Mouse (Mus musculus) CH12.LX (cell line): Measurements from ENCODE around the gene Hcfc2. TPM values are rescaled to one million over a fixed set of nuclear protein-coding genes. Genes with fewer than 3 reads are reported as not detected.

Experiments used
- DNase-seq: peaks from one replicate; pipeline ENCODE4 v3.0.0-alpha.2; 2013; ENCODE audit errors: extremely low read depth
- H3K27ac ChIP-seq: 2 replicates; pipeline ENCODE4 v1.5.1; 2012; ENCODE audit warnings: low read depth, mild to moderate bottlenecking, control low read depth, moderate library complexity; ENCODE audit not compliant: insufficient read depth
- H3K27me3 ChIP-seq: replicated peaks from 2 replicates; pipeline ENCODE3; 2012; ENCODE audit warnings: inconsistent platforms
- H3K36me3 ChIP-seq, 2 experiments: replicated peaks in 1 of 2; 2 replicates each; pipeline versions ENCODE3 to v1.6.1; 2012; ENCODE audit warnings: inconsistent platforms in 1 of 2, low read length in 1 of 2, mild to moderate bottlenecking in 1 of 2, mixed read lengths in 1 of 2, moderate library complexity in 1 of 2; ENCODE audit not compliant: control insufficient read depth in 1 of 2, insufficient read depth in 1 of 2
- H3K4me1 ChIP-seq, 2 experiments: 2 replicates each; pipeline ENCODE4 v1.6.1; 2012; ENCODE audit warnings: inconsistent platforms in 1 of 2, moderate library complexity in 1 of 2; ENCODE audit not compliant: insufficient read depth in 2 of 2, control insufficient read depth in 1 of 2
- H3K4me2 ChIP-seq: 2 replicates; pipeline ENCODE4 v1.6.1; 2012; ENCODE audit warnings: low read depth, mild to moderate bottlenecking, control low read depth; ENCODE audit not compliant: poor library complexity, insufficient read depth, severe bottlenecking
- H3K4me3 ChIP-seq, 3 experiments: fragments of 150-350 bp in 1 of 3; sonication (generic) in 1 of 3; replicated peaks in 1 of 3; 2 replicates each; pipeline versions ENCODE3 to v1.5.1; 2011 to 2012; ENCODE audit warnings: low read depth in 2 of 3, low read length in 2 of 3, mild to moderate bottlenecking in 2 of 3, moderate library complexity in 2 of 3, control low read depth in 1 of 3, improper control_type of control experiment in 1 of 3, inconsistent platforms in 1 of 3, mixed read lengths in 1 of 3; ENCODE audit not compliant: poor library complexity in 1 of 3
- H3K79me2 ChIP-seq: replicated peaks from 2 replicates; pipeline ENCODE4 v1.6.1; 2012; ENCODE audit warnings: mild to moderate bottlenecking, moderate library complexity; ENCODE audit not compliant: control insufficient read depth, poor library complexity, insufficient read depth, severe bottlenecking; ENCODE audit errors: extremely low read depth
- H3K9ac ChIP-seq: 2 replicates; pipeline ENCODE4 v1.6.1; 2012; ENCODE audit warnings: low read depth, mild to moderate bottlenecking, control low read depth, moderate library complexity; ENCODE audit not compliant: insufficient read depth
- H3K9me3 ChIP-seq: replicated peaks from 2 replicates; pipeline ENCODE3; 2012; ENCODE audit warnings: low read length, inconsistent platforms, mixed read lengths
- E2F4 ChIP-seq: IDR thresholded peaks from 2 replicates; pipeline ENCODE4 v1.6.1; 2011; ENCODE audit warnings: low read depth, low read length, improper control_type of control experiment; ENCODE audit not compliant: insufficient replicate concordance
- EP300 ChIP-seq: IDR thresholded peaks from 2 replicates; pipeline ENCODE4 v1.6.1; 2011; ENCODE audit warnings: low read length, improper control_type of control experiment
- IRF4 ChIP-seq: IDR thresholded peaks from 2 replicates; pipeline ENCODE4 v1.6.1; 2014; ENCODE audit warnings: low read depth, mild to moderate bottlenecking, inconsistent platforms, low read length, improper control_type of control experiment
- JUN ChIP-seq: IDR thresholded peaks from 2 replicates; pipeline ENCODE4 v1.6.1; 2011; ENCODE audit warnings: low read depth, mild to moderate bottlenecking, low read length, improper control_type of control experiment, moderate library complexity; ENCODE audit not compliant: insufficient read depth
- JUND ChIP-seq: conservative IDR thresholded peaks from 2 replicates; pipeline ENCODE4 v1.6.1; 2011; ENCODE audit warnings: low read depth, low read length, improper control_type of control experiment
- MAZ ChIP-seq: IDR thresholded peaks from 2 replicates; pipeline ENCODE4 v1.6.1; 2012; ENCODE audit warnings: low read depth, mild to moderate bottlenecking, inconsistent platforms, low read length, improper control_type of control experiment, moderate library complexity
- MXI1 ChIP-seq: IDR thresholded peaks from 2 replicates; pipeline ENCODE4 v1.6.1; 2011; ENCODE audit warnings: mild to moderate bottlenecking, low read depth, low read length, improper control_type of control experiment
- MYC ChIP-seq: IDR thresholded peaks from 2 replicates; pipeline ENCODE4 v1.6.1; 2011; ENCODE audit warnings: low read depth, mild to moderate bottlenecking, improper control_type of control experiment, low read length
- NRF1 ChIP-seq: IDR thresholded peaks from 2 replicates; pipeline ENCODE4 v1.6.1; 2014; ENCODE audit warnings: low read depth, mild to moderate bottlenecking, inconsistent platforms, low read length, improper control_type of control experiment, moderate library complexity
- POLR2AphosphoS2 ChIP-seq: IDR thresholded peaks from 2 replicates; pipeline ENCODE4 v1.6.1; 2011; ENCODE audit warnings: low read depth, low read length, improper control_type of control experiment
- USF1 ChIP-seq: IDR thresholded peaks from 2 replicates; pipeline ENCODE4 v1.6.1; 2014; ENCODE audit warnings: low read depth, mild to moderate bottlenecking, inconsistent platforms, low read length, improper control_type of control experiment
- dilution Hi-C: fragments of 300-500 bp; cut with MboI; formaldehyde crosslinking; loops from 2 replicates; pipeline ENCODE4 v1.14.3; 2020; ENCODE audit warnings: low sequenced_read_pairs; ENCODE audit not compliant: extremely low pct_unique_long_range_greater_than_20kb, extremely low pct_ligation_motif_present
- in situ Hi-C: fragments of 300-500 bp; cut with MboI; formaldehyde crosslinking; loops from 3 replicates; pipeline ENCODE4 v1.14.3; 2019; ENCODE audit warnings: low sequenced_read_pairs, low pct_ligation_motif_present, low pct_unique_long_range_greater_than_20kb, mixed read lengths
- polyA plus RNA-seq: library from polyadenylated mRNA; unstranded; fragments of >175 nt; gene quantifications from 2 replicates; pipeline ENCODE4 v1.2.1, GENCODE M21; 2012; ENCODE audit warnings: low read depth; ENCODE audit not compliant: insufficient read length
- total RNA-seq, 2 experiments: library from RNA; depleted of rRNA; stranded (reverse); fragments of 300-350 nt in 1 of 2; fragments of >200 nt in 1 of 2; gene quantifications; 2 replicates each; pipeline ENCODE4 v1.2.3; 2012 to 2014

The Hcfc2 gene
- total and polyA plus RNA-seq, 3 experiments, result 10.5 to 13.0 (median 12.3) TPM

DNA sequence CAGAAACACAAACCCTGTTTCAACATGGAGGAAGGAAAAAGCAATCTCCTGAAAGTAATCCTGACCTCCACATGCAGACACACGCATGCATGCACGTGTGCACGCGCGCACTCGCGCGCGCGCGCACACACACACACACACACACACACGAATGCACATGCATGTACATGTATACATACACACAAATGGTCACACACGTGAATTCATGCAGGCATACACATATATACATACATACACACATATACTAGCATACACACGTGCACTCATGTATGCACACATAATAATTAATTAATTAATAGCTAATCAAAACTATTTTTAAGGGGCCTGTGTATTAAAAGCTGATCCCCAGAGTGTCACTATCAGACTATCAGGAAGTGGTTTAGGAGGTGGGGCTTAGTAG, 83.9 kb downstream of the Hcfc2 start:
- Histone ChIP-seq H3K9me3 (peaks cover 3% of the 10 kb centered on the region), H3K79me2 (no peaks in the 10 kb centered on the region), H3K4me3 (no peak overlapping the region), H3K4me2 (no peak overlapping the region), H3K4me1 (peaks cover 6 to 20% of the 10 kb centered on the region in 2 experiments; a peak in 3 of 4 replicates), H3K9ac (no peak overlapping the region), H3K36me3 (no peaks in the 10 kb centered on the region), H3K27ac (no peak overlapping the region), H3K27me3 (peaks cover 2% of the 10 kb centered on the region)
- TF ChIP-seq MXI1 (no peak), NRF1 (no peak)
- DNase-seq, result no peak
- in situ Hi-C loops (loop anchor here (25.0 kb wide), 1 partner anchor 432 kb away; no protein-coding TSS in a partner anchor), dilution Hi-C loops (no loop called here)

GRCm38 (mm10) chr10:82780322-82780721, 84.4 kb downstream of the Hcfc2 start:
- in situ Hi-C loops (loop anchor here (25.0 kb wide), 1 partner anchor 432 kb away; no protein-coding TSS in a partner anchor), dilution Hi-C loops (no loop called here)
- Histone ChIP-seq H3K79me2 (no peaks in the 10 kb centered on the region), H3K9me3 (peaks cover 3% of the 10 kb centered on the region), H3K9ac (no peak overlapping the region), H3K4me1 (peaks cover 6 to 20% of the 10 kb centered on the region in 2 experiments; a peak in 3 of 4 replicates), H3K4me3 (no peak overlapping the region), H3K27ac (no peak overlapping the region), H3K36me3 (no peaks in the 10 kb centered on the region), H3K4me2 (no peak overlapping the region), H3K27me3 (peaks cover 2% of the 10 kb centered on the region)
- TF ChIP-seq MAZ (no peak), MXI1 (no peak), EP300 (0 out of 2 replicates have a peak, but pooled peaks have one; percentile 10), JUND (peak; percentile 51; the same call in 1 of the 2 replicates), E2F4 (no peak), JUN (peak; percentile 46; the same call in 1 of the 2 replicates), IRF4 (peak; percentile 39; the same call in 1 of the 2 replicates), MYC (0 out of 2 replicates have a peak, but pooled peaks have one; percentile 57)
- peak; percentile 69 for DNase-seq

DNA sequence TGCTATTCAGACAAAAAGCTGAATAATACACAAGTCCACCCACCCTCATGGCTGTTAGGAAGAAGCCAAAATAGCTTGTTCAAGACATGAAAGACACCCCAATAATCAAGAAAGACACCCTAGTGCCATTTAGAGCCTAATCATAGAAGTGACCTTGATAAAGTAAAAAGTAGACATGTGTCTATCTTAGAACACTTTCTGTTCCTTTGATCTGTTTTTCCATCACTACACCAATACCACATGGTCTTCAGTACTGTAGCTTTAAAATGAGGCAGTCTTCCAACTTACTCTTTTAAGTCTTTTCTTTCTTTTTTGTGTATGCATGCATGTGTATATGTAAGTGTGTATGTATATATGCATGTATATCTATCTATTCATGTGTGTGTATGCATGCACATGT, 84.9 kb downstream of the Hcfc2 start:
- no peak overlapping the region for H3K9ac ChIP-seq
- no peaks in the 10 kb centered on the region for H3K79me2 ChIP-seq
- H3K36me3 ChIP-seq, result no peaks in the 10 kb centered on the region
- H3K4me3 ChIP-seq, result no peak overlapping the region
- peaks cover 6 to 20% of the 10 kb centered on the region in 2 experiments; a peak in 3 of 4 replicates for H3K4me1 ChIP-seq
- in situ Hi-C loops (loop anchor here (25.0 kb wide), 1 partner anchor 431 kb away; no protein-coding TSS in a partner anchor), dilution Hi-C loops (no loop called here)
- no peak for TF ChIP-seq POLR2AphosphoS2
- no peak for TF ChIP-seq USF1
- H3K9me3 ChIP-seq, result peaks cover 3% of the 10 kb centered on the region
- peaks cover 2% of the 10 kb centered on the region for H3K27me3 ChIP-seq
- H3K4me2 ChIP-seq, result no peak overlapping the region
- no peak for DNase-seq
- no peak overlapping the region for H3K27ac ChIP-seq
